Mouse (Mus musculus) stomach, postnatal 0 days (tissue): ENCODE results near the gene Zfp329. TPM values are rescaled to one million over a fixed set of nuclear protein-coding genes. Genes with fewer than 3 reads are reported as not detected.
"Not testable (repeated sequence)": the region's sequence is repeated elsewhere in the genome, so short reads cannot be mapped to it uniquely, and the experiment has no call there.

Experiments used
- ATAC-seq: fragments of 200-750 bp; cut with Nextera tagmentation; 2 replicates; pipeline ENCODE4 v1.8.0; 2017; ENCODE audit not compliant: low FRiP score, low TSS enrichment
- DNase-seq: peaks from one replicate; pipeline ENCODE4 v3.0.0-alpha.2; 2016; ENCODE audit warnings: low spot score
- H3K27ac ChIP-seq: fragments of 300-500 bp; sonication (generic); replicated peaks from 2 replicates; pipeline ENCODE4 v1.5.1; 2014; ENCODE audit warnings: mild to moderate bottlenecking, control low read depth
- H3K27me3 ChIP-seq: fragments of 300-500 bp; sonication (generic); 2 replicates; pipeline ENCODE4 v1.6.1; 2014; ENCODE audit warnings: low read length; ENCODE audit not compliant: control insufficient read depth, insufficient read depth
- H3K36me3 ChIP-seq: fragments of 300-500 bp; sonication (generic); 2 replicates; pipeline ENCODE4 v1.6.1; 2014; ENCODE audit warnings: low read length, mixed read lengths; ENCODE audit not compliant: control insufficient read depth, insufficient read depth
- H3K4me1 ChIP-seq: fragments of 300-500 bp; sonication (generic); replicated peaks from 2 replicates; pipeline ENCODE4 v1.6.1; 2014; ENCODE audit warnings: antibody characterized with exemption; ENCODE audit not compliant: control insufficient read depth, insufficient read depth
- H3K4me2 ChIP-seq: fragments of 300-500 bp; sonication (generic); replicated peaks from 2 replicates; pipeline ENCODE4 v1.6.1; 2014; ENCODE audit warnings: low read depth, mild to moderate bottlenecking, control low read depth, moderate library complexity
- H3K4me3 ChIP-seq: fragments of 300-500 bp; sonication (generic); 2 replicates; pipeline ENCODE4 v1.5.1; 2014; ENCODE audit warnings: low read depth, low read length, control low read depth
- H3K9ac ChIP-seq: fragments of 300-500 bp; sonication (generic); 2 replicates; pipeline ENCODE4 v1.6.1; 2014; ENCODE audit warnings: mild to moderate bottlenecking, low read length, control low read depth, mixed read lengths
- H3K9me3 ChIP-seq: fragments of 300-500 bp; sonication (generic); 2 replicates; pipeline ENCODE4 v1.6.1; 2016; ENCODE audit warnings: low read length; ENCODE audit not compliant: control insufficient read depth
- CTCF ChIP-seq: IDR thresholded peaks from 2 replicates; pipeline ENCODE4 v1.5.1; 2016; ENCODE audit warnings: antibody characterized with exemption, low read depth, mild to moderate bottlenecking, moderate library complexity
- EP300 ChIP-seq: optimal IDR thresholded peaks from 2 replicates; pipeline ENCODE3; 2016; ENCODE audit warnings: antibody characterized with exemption
- WGBS: fragments of 180-500 bp; shearing (Covaris S2); extraction: QIAGEN DNeasy Blood & Tissue Kit; methylation state at CpG from one replicate; pipeline ENCODE4 v1.1.7; 2014; 5-methylcytosine and 5-hydroxymethylcytosine counted together
- polyA plus RNA-seq: library from polyadenylated mRNA; unstranded; fragments of >200 nt; fragmentation: Nextera tagmentation; extraction: Ambion mirVana; gene quantifications from 2 replicates; pipeline ENCODE4 v1.2.1, GENCODE M21; 2015

Gene Zfp329
- polyA plus RNA-seq, 1 experiment from 2014 or later = 5.9 TPM

DNA sequence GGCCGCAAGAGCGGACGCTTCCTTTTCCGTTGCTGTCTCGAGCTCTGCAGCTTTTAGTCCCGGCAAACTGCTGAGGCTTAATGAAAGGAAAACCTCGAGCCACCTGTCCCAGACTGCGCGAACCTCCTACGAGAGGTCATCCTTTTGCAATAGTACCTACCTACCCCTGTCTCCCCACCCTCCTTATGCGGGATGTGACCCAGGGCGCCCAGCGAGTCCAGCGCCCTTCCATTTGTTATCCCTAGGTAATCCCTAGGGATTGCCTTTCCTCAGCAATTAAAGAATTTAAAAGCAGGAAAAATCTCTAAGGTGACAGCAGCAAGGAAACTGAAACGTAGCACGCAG lies 15.0 kb downstream of the Zfp329 start:
- peak overlapping the region; percentile 56; the same call in 1 of the 2 replicates for H3K27ac ChIP-seq
- WGBS = 1% methylated on average over 16 of the region's 16 CpGs
- ATAC-seq = no peak

DNA sequence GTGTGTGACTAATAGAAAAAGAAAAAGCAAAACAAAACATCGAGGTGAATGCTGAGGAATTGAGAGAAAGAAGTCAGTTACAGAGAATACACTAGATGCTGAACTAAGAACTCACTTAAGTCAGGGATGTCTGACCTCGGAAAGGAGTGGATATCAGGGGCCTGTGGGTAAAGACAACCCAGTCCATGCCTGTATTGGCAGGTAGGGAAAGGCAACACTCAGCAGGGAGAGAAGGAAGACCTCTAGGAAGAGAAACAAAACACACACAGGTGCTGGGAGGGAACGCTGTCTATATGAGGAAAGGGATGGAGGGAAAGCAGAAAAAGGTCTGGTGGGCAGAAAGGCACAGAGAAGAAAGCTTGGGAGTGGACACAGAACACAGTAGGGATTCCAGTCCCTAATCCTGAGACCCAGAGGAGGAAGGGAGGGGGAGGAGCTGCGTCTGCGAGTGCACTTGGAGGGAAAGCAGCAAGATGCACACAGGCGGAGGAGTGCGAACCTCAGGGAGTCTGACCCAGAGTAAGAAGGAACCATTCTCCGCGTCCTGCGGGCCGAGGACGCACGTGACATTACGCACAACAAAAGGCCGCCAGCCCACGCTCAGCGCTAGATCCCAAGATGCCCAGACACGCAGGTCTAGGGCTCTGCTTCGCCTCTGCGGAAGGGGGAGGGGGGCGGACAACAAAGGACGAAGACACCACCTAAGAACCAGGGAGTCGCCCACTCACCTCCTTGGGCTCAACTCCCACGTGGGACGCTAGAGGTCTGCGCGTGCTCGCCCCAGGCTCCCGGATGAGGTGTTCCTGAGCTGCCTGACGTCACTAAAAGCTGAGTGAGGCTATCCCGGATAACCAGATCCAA lies 15.6 kb downstream of the Zfp329 start, which contains the start of gene Zscan18:
Zscan18 (minus strand) TSS at position 770 of the 861 bp plus-strand sequence.
- 0 out of 2 replicates have a peak, but pooled peaks cover 3% of the 10 kb centered on the region for H3K4me1 ChIP-seq
- no peaks in the 10 kb centered on the region for H3K9me3 ChIP-seq
- 5% methylated on average over 31 of the region's 31 CpGs for WGBS
- TF ChIP-seq EP300 (no peak), CTCF (no peak)
- H3K4me2 ChIP-seq = peak within 1 kb of the TSS; percentile 76
- H3K36me3 ChIP-seq = 0 out of 2 replicates have a peak, but pooled peaks cover 6% of the 10 kb centered on the region
- H3K9ac ChIP-seq = peak within 1 kb of the TSS; percentile 69
- no peaks in the 10 kb centered on the region for H3K27me3 ChIP-seq
- peak within 1 kb of the TSS; percentile 56; the same call in 1 of the 2 replicates for H3K27ac ChIP-seq
- ATAC-seq = peak; percentile 97
- H3K4me3 ChIP-seq = peak within 1 kb of the TSS; percentile 50
- DNase-seq = peak; percentile 75

More for the DNA sequence above, 15.0 kb downstream of the Zfp329 start:
- Histone ChIP-seq H3K4me3 (peak overlapping the region; percentile 50), H3K27me3 (no peaks in the 10 kb centered on the region), H3K9me3 (no peaks in the 10 kb centered on the region; the same call in 1 of the 2 replicates), H3K4me2 (peak overlapping the region; percentile 76), H3K36me3 (peaks cover 8% of the 10 kb centered on the region; the same call in 1 of the 2 replicates), H3K4me1 (0 out of 2 replicates have a peak, but pooled peaks cover 3% of the 10 kb centered on the region), H3K9ac (peak overlapping the region; percentile 69)
- no peak for DNase-seq
- TF ChIP-seq EP300 = no peak

DNA sequence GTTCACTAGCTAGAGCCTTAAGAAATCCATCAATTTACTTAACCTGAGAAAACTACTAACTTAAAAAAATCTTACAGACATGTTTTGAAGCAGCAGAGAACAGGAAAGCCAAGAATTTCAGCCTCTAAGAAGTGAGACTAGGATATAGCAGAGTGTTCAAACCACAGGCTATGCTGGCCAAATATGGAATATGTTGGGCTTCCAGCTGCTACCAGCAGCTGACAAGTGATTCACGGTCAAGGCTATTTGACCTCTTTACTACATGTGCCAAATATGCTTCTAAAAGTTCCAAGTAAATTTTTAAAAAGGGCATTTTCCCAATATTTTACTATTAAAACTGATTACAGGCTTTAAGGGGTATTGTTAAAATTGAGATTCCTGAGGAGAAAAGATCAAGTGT lies 19.1 kb downstream of the Zfp329 start:
- Histone ChIP-seq H3K27ac (no peak overlapping the region), H3K4me2 (no peak overlapping the region), H3K9me3 (no peaks in the 10 kb centered on the region; the same call in 1 of the 2 replicates), H3K36me3 (no peaks in the 10 kb centered on the region), H3K27me3 (no peaks in the 10 kb centered on the region), H3K4me1 (0 out of 2 replicates have a peak, but pooled peaks cover 3% of the 10 kb centered on the region), H3K9ac (no peak overlapping the region), H3K4me3 (no peak overlapping the region)
- 71% methylated on average over 1 of the region's 1 CpGs for WGBS
- no peak for DNase-seq
- TF ChIP-seq CTCF (no peak), EP300 (no peak)
- no peak for ATAC-seq

DNA sequence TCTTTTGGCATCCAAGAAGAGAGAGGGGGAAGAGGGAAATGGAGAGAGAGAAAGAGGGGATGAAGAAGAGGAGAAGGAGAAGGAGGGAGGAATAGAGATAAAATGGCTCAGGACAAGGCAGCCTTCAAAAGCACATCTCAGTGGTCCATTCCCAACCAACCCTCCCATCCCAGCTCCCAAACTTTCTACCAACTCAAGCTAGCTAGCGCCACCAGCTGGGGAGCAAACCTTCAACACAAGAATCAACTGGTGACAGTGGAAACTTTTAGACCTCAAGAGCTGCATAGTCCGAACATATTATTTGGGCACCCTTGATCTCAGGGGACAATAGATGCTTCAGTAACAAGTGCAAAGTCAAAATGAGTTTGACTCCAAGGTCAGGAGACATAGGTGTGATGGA lies 20.7 kb downstream of the Zfp329 start:
- DNase-seq (no peak), ATAC-seq (no peak)
- H3K9me3 ChIP-seq = no peaks in the 10 kb centered on the region; the same call in 1 of the 2 replicates
- TF ChIP-seq EP300 (no peak), CTCF (no peak)
- H3K9ac ChIP-seq = no peak overlapping the region
- no peak overlapping the region for H3K27ac ChIP-seq
- no peak overlapping the region for H3K4me3 ChIP-seq
- H3K4me2 ChIP-seq = no peak overlapping the region
- no peaks in the 10 kb centered on the region for H3K36me3 ChIP-seq
- no peaks in the 10 kb centered on the region for H3K27me3 ChIP-seq
- 69% methylated on average over 2 of the region's 2 CpGs for WGBS
- no peaks in the 10 kb centered on the region for H3K4me1 ChIP-seq

DNA sequence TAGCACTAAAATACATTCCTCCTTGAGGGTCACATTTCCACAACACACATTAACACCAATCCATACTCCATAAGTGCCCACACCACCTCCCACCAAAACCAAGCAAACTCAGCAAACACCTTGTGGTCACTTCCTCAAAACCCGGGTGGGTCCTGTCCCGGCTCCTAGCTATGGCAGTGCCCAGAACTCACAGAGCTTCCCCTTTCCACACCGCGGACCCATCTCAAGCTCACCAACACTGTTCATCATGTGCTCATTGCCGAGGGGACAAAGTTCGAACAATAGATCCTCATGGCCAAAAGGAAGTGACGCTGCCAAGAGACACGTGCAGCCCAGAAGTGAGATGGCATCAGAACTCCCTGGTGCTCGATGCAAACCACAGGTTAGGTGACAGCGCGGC lies 26.0 kb downstream of the Zfp329 start:
- H3K4me2 ChIP-seq, H3K27ac ChIP-seq, H3K9ac ChIP-seq, ATAC-seq, H3K27me3 ChIP-seq, H3K4me1 ChIP-seq, H3K4me3 ChIP-seq, H3K9me3 ChIP-seq, H3K36me3 ChIP-seq, DNase-seq: not testable (repeated sequence)
- WGBS = 79% methylated on average over 11 of the region's 11 CpGs

DNA sequence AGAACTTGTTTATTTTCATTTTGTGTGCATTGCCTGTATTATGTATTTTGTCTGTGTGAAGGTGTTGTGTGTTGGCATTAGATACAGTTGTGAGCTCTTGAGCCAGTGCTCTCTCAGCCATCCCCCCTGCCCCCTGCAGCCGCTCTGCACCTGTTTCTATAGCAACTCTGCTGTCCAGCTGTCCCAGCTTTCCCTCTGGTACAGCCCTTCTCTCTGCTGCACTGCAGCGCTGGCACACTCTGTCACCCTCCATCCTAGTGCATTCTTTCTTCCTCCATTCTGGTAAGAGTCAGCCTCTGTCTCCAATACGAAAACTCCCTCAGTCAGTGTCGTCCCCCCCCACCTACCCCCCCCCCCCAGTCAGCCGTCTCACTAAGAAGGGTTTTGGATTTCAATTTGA lies 30.6 kb downstream of the Zfp329 start:
- DNase-seq (no peak), ATAC-seq (no peak)
- H3K27me3 ChIP-seq = no peaks in the 10 kb centered on the region
- TF ChIP-seq CTCF = no peak
- no peak for TF ChIP-seq EP300
- no peaks in the 10 kb centered on the region for H3K9me3 ChIP-seq
- H3K36me3 ChIP-seq = no peaks in the 10 kb centered on the region
- no peak overlapping the region for H3K4me3 ChIP-seq
- no peak overlapping the region for H3K27ac ChIP-seq
- WGBS = 25% methylated on average over 5 of the region's 5 CpGs
- H3K4me1 ChIP-seq = no peaks in the 10 kb centered on the region
- H3K9ac ChIP-seq = no peak overlapping the region
- no peak overlapping the region for H3K4me2 ChIP-seq
